Mouse (Mus musculus) olfactory bulb, adult 2 months (tissue): ENCODE results near the gene Fam189a1.

Experiments used
- CTCF ChIP-seq: fragments of 200-500 bp; IDR thresholded peaks from 2 replicates; pipeline ENCODE4 v1.5.1; 2012; ENCODE audit warnings: low read depth, mild to moderate bottlenecking, low read length, moderate library complexity; ENCODE audit not compliant: insufficient read depth
- POLR2A ChIP-seq: fragments of 200-500 bp; IDR thresholded peaks from 2 replicates; pipeline ENCODE4 v1.6.1; 2012; ENCODE audit warnings: mild to moderate bottlenecking, low read depth, low read length, moderate library complexity; ENCODE audit not compliant: insufficient read depth

GRCm38 (mm10) chr7:64981511-64982235 lies 174.7 kb downstream of the Fam189a1 start:
- TF ChIP-seq CTCF (no peak), POLR2A (no peak)
